Mouse (Mus musculus): ENCODE measurements around the gene Tnfrsf14.

GRCm38 (mm10) chr4:154908490-154908889, 19.9 kb downstream of the Tnfrsf14 start:
- no peak for TF ChIP-seq POLR2A (IDR thresholded peaks at IDR 0.05; ENCODE audit: extremely low read depth, insufficient read depth, low read length)
- TF ChIP-seq CTCF (IDR thresholded peaks at IDR 0.05; ENCODE audit: extremely low read depth, insufficient read depth, low read length) = no peak
